Mouse (Mus musculus) midbrain, embryonic 14.5 days (tissue): ENCODE measurements around the gene Mrln. TPM values are rescaled to one million over a fixed set of nuclear protein-coding genes. Genes with fewer than 3 reads are reported as not detected.

Source experiments
- ATAC-seq: fragments of 200-750 bp; cut with Nextera tagmentation; 2 replicates; pipeline ENCODE4 v1.8.0; 2017; ENCODE audit warnings: moderate number of reproducible peaks, moderate library complexity; ENCODE audit not compliant: low FRiP score, low TSS enrichment
- DNase-seq: peaks from one replicate; pipeline ENCODE4 v3.0.0-alpha.2; 2015
- H3K27ac ChIP-seq: fragments of 300-500 bp; sonication (generic); replicated peaks from 2 replicates; pipeline ENCODE4 v1.5.1; 2014; ENCODE audit warnings: mild to moderate bottlenecking, low read depth, low read length, moderate library complexity
- H3K27me3 ChIP-seq: fragments of 300-500 bp; sonication (generic); 2 replicates; pipeline ENCODE4 v1.6.1; 2014; ENCODE audit warnings: low read length, control low read depth, mixed read lengths; ENCODE audit not compliant: control insufficient read depth, insufficient read depth
- H3K36me3 ChIP-seq: fragments of 300-500 bp; sonication (generic); 2 replicates; pipeline ENCODE4 v1.6.1; 2014; ENCODE audit warnings: low read length, control low read depth; ENCODE audit not compliant: control insufficient read depth, insufficient read depth
- H3K4me1 ChIP-seq: fragments of 300-500 bp; sonication (generic); 2 replicates; pipeline ENCODE4 v1.6.1; 2014; ENCODE audit warnings: mild to moderate bottlenecking, antibody characterized with exemption, low read length, control low read depth; ENCODE audit not compliant: control insufficient read depth, insufficient read depth
- H3K4me2 ChIP-seq: fragments of 300-500 bp; sonication (generic); 2 replicates; pipeline ENCODE4 v1.6.1; 2014; ENCODE audit warnings: mild to moderate bottlenecking, low read length, moderate library complexity
- H3K4me3 ChIP-seq: fragments of 300-500 bp; sonication (generic); replicated peaks from 2 replicates; pipeline ENCODE4 v1.5.1; 2014; ENCODE audit warnings: low read depth, low read length
- H3K9ac ChIP-seq: fragments of 300-500 bp; sonication (generic); replicated peaks from 2 replicates; pipeline ENCODE4 v1.6.1; 2014; ENCODE audit warnings: mild to moderate bottlenecking, low read length, moderate library complexity
- H3K9me3 ChIP-seq: fragments of 300-500 bp; sonication (generic); 2 replicates; pipeline ENCODE4 v1.6.1; 2016; ENCODE audit warnings: low read length, control low read depth, mixed read lengths; ENCODE audit not compliant: control insufficient read depth
- WGBS: fragments of 180-500 bp; shearing (Covaris S2); extraction: QIAGEN DNeasy Blood & Tissue Kit; methylation state at CpG from one replicate; pipeline ENCODE4 v1.1.7; 2014; 5-methylcytosine and 5-hydroxymethylcytosine counted together
- polyA plus RNA-seq: library from polyadenylated mRNA; unstranded; fragments of >200 nt; fragmentation: Nextera tagmentation; extraction: Ambion mirVana; gene quantifications from 2 replicates; pipeline ENCODE4 v1.2.1, GENCODE M21; 2014

Gene Mrln
- polyA plus RNA-seq, 1 experiment from 2014 or later: not detected

- Histone ChIP-seq H3K9me3 (no peaks in the 10 kb centered on the region), H3K4me1 (no peaks in the 10 kb centered on the region), H3K9ac (no peak overlapping the region), H3K27me3 (no peaks in the 10 kb centered on the region), H3K36me3 (no peaks in the 10 kb centered on the region), H3K4me2 (no peak overlapping the region), H3K4me3 (no peak overlapping the region), H3K27ac (no peak overlapping the region)
- no peak for DNase-seq
- no peak for ATAC-seq
- WGBS: 88% methylated on average over 15 of the region's 15 CpGs
These were observed 51.2 kb downstream of the Mrln start for GRCm38 (mm10) chr10:70255601-70256210.

DNA sequence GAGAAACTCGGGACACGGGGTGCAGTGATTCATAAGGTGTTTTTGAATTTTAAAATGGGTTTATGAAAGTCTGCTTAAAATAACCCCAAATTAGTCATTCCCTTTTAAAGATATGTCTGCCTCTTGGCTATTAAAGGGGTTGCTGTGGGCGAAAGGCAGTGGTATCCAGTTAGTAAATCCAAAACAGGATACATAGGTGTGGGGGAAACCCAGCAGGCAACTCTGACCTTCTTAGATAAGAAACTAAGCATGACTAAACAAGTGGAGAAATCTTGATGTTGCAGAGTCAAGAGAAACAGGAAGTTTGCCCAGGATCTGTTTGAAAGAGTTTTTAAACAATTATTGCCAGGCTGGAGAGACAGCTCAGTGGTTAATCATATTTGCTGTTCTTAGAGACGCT, 52.6 kb downstream of the Mrln start:
- ATAC-seq (no peak), DNase-seq (no peak)
- Histone ChIP-seq H3K4me2 (no peak overlapping the region), H3K4me1 (no peaks in the 10 kb centered on the region), H3K27me3 (no peaks in the 10 kb centered on the region), H3K9me3 (no peaks in the 10 kb centered on the region), H3K27ac (no peak overlapping the region), H3K36me3 (no peaks in the 10 kb centered on the region), H3K4me3 (no peak overlapping the region), H3K9ac (no peak overlapping the region)
- 92% methylated on average over 4 of the region's 4 CpGs for WGBS

DNA sequence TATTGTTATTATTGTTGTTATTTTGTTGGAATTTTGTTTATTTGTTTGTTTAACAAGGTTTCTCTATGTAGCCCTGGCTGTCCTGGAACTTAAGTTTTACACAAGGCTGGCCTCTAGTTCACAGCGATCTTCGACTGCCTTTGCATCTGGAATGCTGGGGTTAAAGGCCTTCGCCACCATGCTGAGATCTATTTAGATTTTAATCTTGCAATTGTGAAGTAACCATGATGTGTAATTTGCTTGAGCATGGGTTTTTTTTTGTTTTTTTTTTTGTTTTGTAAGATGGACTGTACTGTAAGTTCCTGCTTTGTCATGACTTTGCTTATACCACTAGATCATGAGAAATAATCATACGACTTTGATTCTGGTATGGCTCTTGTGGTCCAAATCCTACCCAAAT, 56.4 kb downstream of the Mrln start:
- H3K9me3 ChIP-seq: no peaks in the 10 kb centered on the region
- no peaks in the 10 kb centered on the region for H3K27me3 ChIP-seq
- H3K4me2 ChIP-seq: no peak overlapping the region
- no peak overlapping the region for H3K4me3 ChIP-seq
- 53% methylated on average over 4 of the region's 4 CpGs for WGBS
- no peak overlapping the region for H3K27ac ChIP-seq
- ATAC-seq (no peak), DNase-seq (no peak)
- no peak overlapping the region for H3K9ac ChIP-seq
- H3K36me3 ChIP-seq: no peaks in the 10 kb centered on the region
- H3K4me1 ChIP-seq: no peaks in the 10 kb centered on the region

DNA sequence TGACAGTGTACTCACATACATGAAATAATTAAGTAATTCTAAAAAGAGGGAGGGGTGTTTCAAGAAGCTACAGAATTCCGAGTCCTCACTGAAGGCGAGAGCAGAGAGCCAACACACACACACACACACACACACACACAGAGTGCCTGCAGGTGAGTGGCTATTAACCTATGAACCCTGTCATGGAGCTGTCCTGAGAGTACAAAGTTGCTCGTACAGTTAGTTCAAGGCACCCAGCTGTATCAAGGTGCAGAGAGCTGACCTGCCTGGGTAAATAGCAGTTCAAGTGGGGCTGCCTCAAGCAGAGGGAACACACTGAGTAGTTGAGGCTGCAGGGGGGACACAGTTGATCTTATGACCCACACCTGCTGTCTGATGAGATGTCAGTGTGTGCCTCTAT, 57.6 kb downstream of the Mrln start:
- Histone ChIP-seq H3K4me2 (no peak overlapping the region), H3K9ac (no peak overlapping the region), H3K27ac (no peak overlapping the region), H3K27me3 (no peaks in the 10 kb centered on the region), H3K4me1 (no peaks in the 10 kb centered on the region), H3K36me3 (no peaks in the 10 kb centered on the region), H3K4me3 (no peak overlapping the region), H3K9me3 (no peaks in the 10 kb centered on the region)
- ATAC-seq: no peak
- 90% methylated on average over 3 of the region's 3 CpGs for WGBS
- DNase-seq: no peak

GRCm38 (mm10) chr10:70263681-70264189, 59.3 kb downstream of the Mrln start:
- Histone ChIP-seq H3K9ac (no peak overlapping the region), H3K4me2 (no peak overlapping the region), H3K4me1 (no peaks in the 10 kb centered on the region), H3K36me3 (no peaks in the 10 kb centered on the region), H3K27ac (no peak overlapping the region), H3K27me3 (no peaks in the 10 kb centered on the region), H3K4me3 (no peak overlapping the region), H3K9me3 (no peaks in the 10 kb centered on the region)
- 47% methylated on average over 4 of the region's 4 CpGs for WGBS
- no peak for ATAC-seq
- DNase-seq: no peak

- Histone ChIP-seq H3K4me1 (no peaks in the 10 kb centered on the region), H3K9me3 (no peaks in the 10 kb centered on the region), H3K9ac (no peak overlapping the region), H3K27ac (no peak overlapping the region), H3K36me3 (no peaks in the 10 kb centered on the region), H3K4me2 (no peak overlapping the region), H3K27me3 (no peaks in the 10 kb centered on the region), H3K4me3 (no peak overlapping the region)
- ATAC-seq (no peak), DNase-seq (no peak)
- 86% methylated on average over 9 of the region's 9 CpGs for WGBS
These were observed 60.0 kb downstream of the Mrln start for GRCm38 (mm10) chr10:70264337-70265036.

DNA sequence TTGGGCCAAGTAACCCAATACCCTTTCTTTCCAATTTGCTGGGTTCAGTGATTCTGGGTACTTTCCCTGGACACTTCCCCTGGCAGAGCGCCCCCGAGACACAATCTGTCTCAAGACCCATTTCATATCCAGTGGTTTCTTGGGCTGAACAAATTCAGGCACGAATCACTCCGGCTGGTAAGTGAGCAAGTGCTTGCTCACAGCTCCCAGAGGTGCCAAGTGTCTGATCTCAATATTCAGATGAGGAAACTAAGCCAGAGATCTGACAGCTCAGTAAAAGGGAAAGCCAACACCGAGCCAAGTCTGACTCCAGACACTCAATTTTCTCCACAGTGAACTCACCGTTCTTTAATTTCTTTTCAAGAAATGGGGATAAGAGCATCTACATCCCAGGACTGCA, 62.0 kb downstream of the Mrln start:
- Histone ChIP-seq H3K27ac (no peak overlapping the region), H3K27me3 (no peaks in the 10 kb centered on the region), H3K36me3 (no peaks in the 10 kb centered on the region), H3K9ac (no peak overlapping the region), H3K4me3 (no peak overlapping the region), H3K4me1 (no peaks in the 10 kb centered on the region), H3K4me2 (no peak overlapping the region), H3K9me3 (no peaks in the 10 kb centered on the region)
- ATAC-seq (no peak), DNase-seq (no peak)
- WGBS: 89% methylated on average over 6 of the region's 6 CpGs

- Histone ChIP-seq H3K4me1 (no peaks in the 10 kb centered on the region), H3K27me3 (no peaks in the 10 kb centered on the region), H3K4me3 (no peak overlapping the region), H3K4me2 (no peak overlapping the region), H3K27ac (no peak overlapping the region), H3K9ac (no peak overlapping the region), H3K36me3 (no peaks in the 10 kb centered on the region), H3K9me3 (no peaks in the 10 kb centered on the region)
- WGBS: 82% methylated on average over 23 of the region's 23 CpGs
- ATAC-seq (no peak), DNase-seq (no peak)
These were observed 64.3 kb downstream of the Mrln start for GRCm38 (mm10) chr10:70268581-70269446.
